Mouse (Mus musculus): ENCODE measurements around the gene Rpl7a. TPM values are rescaled to one million over a fixed set of nuclear protein-coding genes. Genes with fewer than 3 reads are reported as not detected.

The Rpl7a gene
- polyA plus RNA-seq, 1 experiment from 2014 or later, result 647 TPM

GRCm38 (mm10) chr2:26950411-26950810, 39.8 kb downstream of the Rpl7a start:
- no peak overlapping the region for H3K4me2 ChIP-seq (replicated peaks)
- WGBS, result 94% methylated on average over 2 of the region's 2 CpGs
- no peak for ATAC-seq
- no peaks in the 10 kb centered on the region for H3K4me1 ChIP-seq (replicated peaks)
- no peak overlapping the region for H3K27ac ChIP-seq
- H3K36me3 ChIP-seq, result peaks cover 33% of the 10 kb centered on the region
- H3K9ac ChIP-seq, result no peak overlapping the region
- no peaks in the 10 kb centered on the region for H3K27me3 ChIP-seq (replicated peaks)
- H3K9me3 ChIP-seq, result no peaks in the 10 kb centered on the region
- no peak overlapping the region for H3K4me3 ChIP-seq (replicated peaks)

DNA sequence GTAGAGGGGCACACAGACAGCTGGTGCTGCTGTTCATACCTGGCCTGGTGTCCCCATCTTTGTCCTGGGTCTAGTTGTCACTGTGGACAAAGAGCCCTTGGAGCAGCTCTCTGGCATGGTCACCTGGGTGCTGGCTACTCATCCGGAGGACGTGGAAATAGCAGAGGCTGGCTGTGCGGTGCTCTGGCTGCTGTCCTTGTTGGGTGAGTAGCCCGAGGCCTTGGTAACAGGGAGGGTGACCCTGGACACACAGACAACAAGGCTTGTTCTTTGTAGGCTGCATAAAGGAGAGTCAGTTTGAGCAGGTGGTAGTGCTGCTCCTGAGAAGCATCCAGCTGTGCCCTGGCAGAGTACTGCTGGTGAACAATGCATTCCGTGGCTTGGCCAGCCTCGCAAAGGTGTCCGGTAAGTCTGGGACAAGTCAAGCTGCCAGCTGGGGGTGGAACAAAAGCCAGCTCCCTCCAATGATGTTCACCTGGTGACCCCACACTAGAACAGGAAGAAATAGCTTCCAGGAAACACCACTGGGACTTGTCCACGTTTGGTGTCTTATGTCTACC, 40.9 kb downstream of the Rpl7a start:
- Histone ChIP-seq H3K27ac (no peak overlapping the region), H3K9ac (no peak overlapping the region), H3K36me3 (peaks cover 33% of the 10 kb centered on the region), H3K4me1 (replicated peaks) (no peaks in the 10 kb centered on the region), H3K9me3 (no peaks in the 10 kb centered on the region), H3K27me3 (replicated peaks) (no peaks in the 10 kb centered on the region), H3K4me2 (replicated peaks) (no peak overlapping the region), H3K4me3 (replicated peaks) (no peak overlapping the region)
- 83% methylated on average over 8 of the region's 8 CpGs for WGBS
- no peak for ATAC-seq

- no peak overlapping the region for H3K9ac ChIP-seq
- H3K36me3 ChIP-seq, result peaks cover 34% of the 10 kb centered on the region
- no peak overlapping the region for H3K27ac ChIP-seq
- no peak overlapping the region for H3K4me2 ChIP-seq (replicated peaks)
- no peak for ATAC-seq
- 86% methylated on average over 4 of the region's 4 CpGs for WGBS
- no peaks in the 10 kb centered on the region for H3K27me3 ChIP-seq (replicated peaks)
- no peak overlapping the region for H3K4me3 ChIP-seq (replicated peaks)
- no peaks in the 10 kb centered on the region for H3K4me1 ChIP-seq (replicated peaks)
- no peaks in the 10 kb centered on the region for H3K9me3 ChIP-seq
Observed at GRCm38 (mm10) chr2:26952193-26952592, 41.6 kb downstream of the Rpl7a start.

DNA sequence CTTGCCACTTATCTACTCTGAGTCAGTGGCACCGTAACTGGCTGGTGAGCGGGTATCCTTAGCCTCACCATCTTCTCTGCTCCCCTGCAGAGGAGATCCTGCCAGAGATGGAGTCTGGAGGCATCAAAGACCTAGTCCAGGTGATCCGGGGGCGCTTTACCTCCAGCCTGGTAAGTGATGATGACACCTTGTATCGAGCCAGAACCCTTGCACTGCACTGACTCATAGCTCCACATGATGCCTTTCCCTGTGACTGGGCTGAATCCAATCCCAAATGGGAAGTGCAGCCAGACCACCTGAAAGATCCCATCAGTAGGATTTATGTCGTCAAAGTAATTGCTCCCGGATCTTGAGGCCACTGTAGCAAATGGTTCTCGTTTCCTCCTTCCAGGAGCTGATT, 42.3 kb downstream of the Rpl7a start:
- H3K4me2 ChIP-seq (replicated peaks), result no peak overlapping the region
- H3K36me3 ChIP-seq, result peaks cover 41% of the 10 kb centered on the region
- no peaks in the 10 kb centered on the region for H3K4me1 ChIP-seq (replicated peaks)
- H3K4me3 ChIP-seq (replicated peaks), result no peak overlapping the region
- H3K27ac ChIP-seq, result no peak overlapping the region
- H3K9ac ChIP-seq, result no peak overlapping the region
- no peak for ATAC-seq
- 84% methylated on average over 8 of the region's 8 CpGs for WGBS
- no peaks in the 10 kb centered on the region for H3K27me3 ChIP-seq (replicated peaks)
- no peaks in the 10 kb centered on the region for H3K9me3 ChIP-seq

GRCm38 (mm10) chr2:26954735-26955395, 44.3 kb downstream of the Rpl7a start:
- Histone ChIP-seq H3K4me2 (replicated peaks) (no peak overlapping the region), H3K9me3 (no peaks in the 10 kb centered on the region), H3K27ac (no peak overlapping the region), H3K9ac (no peak overlapping the region), H3K4me1 (replicated peaks) (no peaks in the 10 kb centered on the region), H3K4me3 (replicated peaks) (no peak overlapping the region), H3K27me3 (replicated peaks) (no peaks in the 10 kb centered on the region), H3K36me3 (peaks cover 48% of the 10 kb centered on the region)
- ATAC-seq, result no peak
- 93% methylated on average over 2 of the region's 2 CpGs for WGBS

- ATAC-seq, result peak; percentile 95
- Histone ChIP-seq H3K9ac (no peak overlapping the region), H3K9me3 (no peaks in the 10 kb centered on the region), H3K27me3 (replicated peaks) (no peaks in the 10 kb centered on the region), H3K27ac (peak overlapping the region; percentile 52), H3K4me3 (replicated peaks) (no peak overlapping the region), H3K4me1 (replicated peaks) (0 out of 2 replicates have a peak, but pooled peaks cover 2% of the 10 kb centered on the region), H3K36me3 (peaks cover 54% of the 10 kb centered on the region), H3K4me2 (replicated peaks) (no peak overlapping the region; the same call in 1 of the 2 replicates)
- WGBS, result 75% methylated on average over 12 of the region's 12 CpGs
Observed at GRCm38 (mm10) chr2:26956811-26957487, 46.4 kb downstream of the Rpl7a start.

DNA sequence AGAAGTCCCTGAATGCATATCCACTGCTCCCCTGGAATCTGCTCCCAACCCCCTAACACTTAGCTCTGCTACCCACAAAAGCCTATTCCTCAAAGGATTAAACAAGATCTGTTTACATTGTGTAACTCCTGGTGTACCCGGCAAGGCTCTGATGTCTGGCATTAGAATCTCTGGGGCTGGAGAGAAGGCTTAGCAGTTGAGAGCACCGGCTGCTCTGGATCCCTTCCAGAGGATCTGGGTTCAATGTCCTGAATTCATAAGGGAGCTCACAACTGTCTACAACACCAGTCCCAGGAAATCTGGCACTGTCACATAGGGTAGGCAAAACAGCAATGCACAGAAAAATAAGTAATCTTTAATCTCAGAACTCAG, 46.9 kb downstream of the Rpl7a start:
- Histone ChIP-seq H3K36me3 (peaks cover 53% of the 10 kb centered on the region), H3K9ac (no peak overlapping the region), H3K9me3 (no peaks in the 10 kb centered on the region), H3K4me3 (replicated peaks) (no peak overlapping the region), H3K4me1 (replicated peaks) (0 out of 2 replicates have a peak, but pooled peaks cover 2% of the 10 kb centered on the region), H3K27me3 (replicated peaks) (no peaks in the 10 kb centered on the region), H3K27ac (peak overlapping the region; percentile 52), H3K4me2 (replicated peaks) (no peak overlapping the region; the same call in 1 of the 2 replicates)
- whole genome bisulfite sequencing, result 61% methylated on average over 2 of the region's 2 CpGs
- ATAC-seq, result peak; percentile 18

GRCm38 (mm10) chr2:26960756-26961155, 50.2 kb downstream of the Rpl7a start:
- 73% methylated on average over 4 of the region's 4 CpGs for WGBS

More at GRCm38 (mm10) chr2:26960756-26961155, 50.2 kb downstream of the Rpl7a start:
- ATAC-seq, result no peak
- no peaks in the 10 kb centered on the region for H3K27me3 ChIP-seq (replicated peaks)
- no peak overlapping the region for H3K27ac ChIP-seq
- H3K4me3 ChIP-seq (replicated peaks), result no peak overlapping the region
- peaks cover 14% of the 10 kb centered on the region for H3K4me1 ChIP-seq (replicated peaks)
- no peak overlapping the region for H3K9ac ChIP-seq
- no peaks in the 10 kb centered on the region for H3K9me3 ChIP-seq
- H3K4me2 ChIP-seq (replicated peaks), result no peak overlapping the region
- peaks cover 30% of the 10 kb centered on the region for H3K36me3 ChIP-seq

Other genes with a start within 250 kb of the Rpl7a start
- not detected in 2 replicates for gene Lcn4, start 239.5 kb upstream of the Rpl7a start, polyA plus RNA-seq (2015; fragmentation: Nextera tagmentation; extraction: Ambion mirVana)
- gene Abo, start 45.8 kb upstream of the Rpl7a start, polyA plus RNA-seq (2015; fragmentation: Nextera tagmentation; extraction: Ambion mirVana), result 0.15 TPM in 1 of 2 replicates, not detected in the other
- 23.0 and 24.5 TPM in 2 replicates for gene Surf6, start 7.9 kb upstream of the Rpl7a start, polyA plus RNA-seq (2015; fragmentation: Nextera tagmentation; extraction: Ambion mirVana)
- 39.0 and 40.6 TPM in 2 replicates for gene Med22, start 87 bp upstream of the Rpl7a start, polyA plus RNA-seq (2015; fragmentation: Nextera tagmentation; extraction: Ambion mirVana)
- gene Surf2, start 5.6 kb downstream of the Rpl7a start, polyA plus RNA-seq (2015; fragmentation: Nextera tagmentation; extraction: Ambion mirVana), result 41.6 and 42.9 TPM in 2 replicates
- 68.7 and 69.3 TPM in 2 replicates for gene Surf1, start 5.8 kb downstream of the Rpl7a start, polyA plus RNA-seq (2015; fragmentation: Nextera tagmentation; extraction: Ambion mirVana)
- gene Surf4, start 23.2 kb downstream of the Rpl7a start, polyA plus RNA-seq (2015; fragmentation: Nextera tagmentation; extraction: Ambion mirVana), result 241 and 252 TPM in 2 replicates
- gene Stkld1, start 23.3 kb downstream of the Rpl7a start, polyA plus RNA-seq (2015; fragmentation: Nextera tagmentation; extraction: Ambion mirVana), result 0.33 TPM in 1 of 2 replicates, not detected in the other
- 45.2 TPM in 2 replicates for gene Rexo4, start 53.6 kb downstream of the Rpl7a start, polyA plus RNA-seq (2015; fragmentation: Nextera tagmentation; extraction: Ambion mirVana)
- gene Adamts13, start 62.7 kb downstream of the Rpl7a start, polyA plus RNA-seq (2015; fragmentation: Nextera tagmentation; extraction: Ambion mirVana), result 0.25 and 0.28 TPM in 2 replicates
- 49.0 and 60.5 TPM in 2 replicates for gene Cacfd1, start 99.2 kb downstream of the Rpl7a start, polyA plus RNA-seq (2015; fragmentation: Nextera tagmentation; extraction: Ambion mirVana)
- gene Slc2a6, start 117.2 kb downstream of the Rpl7a start, polyA plus RNA-seq (2015; fragmentation: Nextera tagmentation; extraction: Ambion mirVana), result 0.97 and 1.3 TPM in 2 replicates
- 0.15 and 0.24 TPM in 2 replicates for gene Mymk, start 161.4 kb downstream of the Rpl7a start, polyA plus RNA-seq (2015; fragmentation: Nextera tagmentation; extraction: Ambion mirVana)
- 2.0 and 2.2 TPM in 2 replicates for gene Adamtsl2, start 168.6 kb downstream of the Rpl7a start, polyA plus RNA-seq (2015; fragmentation: Nextera tagmentation; extraction: Ambion mirVana)
- 0.21 and 0.26 TPM in 2 replicates for gene Fam163b, start 231.7 kb downstream of the Rpl7a start, polyA plus RNA-seq (2015; fragmentation: Nextera tagmentation; extraction: Ambion mirVana)